Mouse (Mus musculus): ENCODE measurements around the gene Hsd3b7. TPM values are rescaled to one million over a fixed set of nuclear protein-coding genes. Genes with fewer than 3 reads are reported as not detected.
"Not testable (repeated sequence)": the region's sequence is repeated elsewhere in the genome, so short reads cannot be mapped to it uniquely, and the experiment has no call there.

The Hsd3b7 gene
- polyA plus RNA-seq, 1 experiment from 2014 or later = 12.1 TPM

DNA sequence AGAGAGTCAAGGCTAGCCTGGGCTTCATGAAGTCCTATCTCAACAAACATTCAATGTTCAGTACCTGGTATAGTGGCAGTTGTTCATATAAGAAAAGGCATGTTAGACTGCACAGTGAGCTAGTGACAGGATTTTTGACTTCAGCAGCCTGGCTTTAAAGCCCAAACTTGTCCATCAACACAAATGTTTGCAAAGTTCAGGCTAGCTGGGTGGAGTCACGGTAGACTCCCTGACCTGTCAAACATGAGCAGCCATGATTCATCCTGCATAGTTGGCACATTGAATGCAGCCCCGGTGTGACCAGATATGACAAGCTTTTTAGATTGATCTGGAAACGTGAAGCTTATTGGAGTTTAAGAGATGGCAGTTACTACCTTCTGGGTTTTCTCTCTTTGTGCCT, 28.3 kb upstream of the Hsd3b7 start:
- no peaks in the 10 kb centered on the region for H3K27me3 ChIP-seq (replicated peaks; ENCODE audit: control insufficient read depth, insufficient read depth, low read length)
- no peaks in the 10 kb centered on the region for H3K9me3 ChIP-seq (ENCODE audit: control insufficient read depth, low read length)
- H3K4me3 ChIP-seq (ENCODE audit: low read length) = no peak overlapping the region
- no peak for ATAC-seq
- peaks cover 23% of the 10 kb centered on the region for H3K4me1 ChIP-seq (ENCODE audit: control insufficient read depth, insufficient read depth, low read depth, low read length)
- no peak overlapping the region for H3K9ac ChIP-seq (ENCODE audit: low read depth, low read length)
- no peak overlapping the region for H3K4me2 ChIP-seq (ENCODE audit: low read length)
- WGBS = 84% methylated on average over 3 of the region's 3 CpGs
- peaks cover 8% of the 10 kb centered on the region for H3K36me3 ChIP-seq (ENCODE audit: control insufficient read depth, insufficient read depth, low read length)
- H3K27ac ChIP-seq (ENCODE audit: low read depth, low read length) = no peak overlapping the region

- Histone ChIP-seq H3K9ac (ENCODE audit: low read depth, low read length) (no peak overlapping the region), H3K4me2 (ENCODE audit: low read length) (no peak overlapping the region), H3K9me3 (ENCODE audit: control insufficient read depth, low read length) (no peaks in the 10 kb centered on the region), H3K4me3 (ENCODE audit: low read length) (no peak overlapping the region), H3K4me1 (ENCODE audit: control insufficient read depth, insufficient read depth, low read depth, low read length) (peaks cover 23% of the 10 kb centered on the region), H3K27ac (ENCODE audit: low read depth, low read length) (no peak overlapping the region), H3K36me3 (ENCODE audit: control insufficient read depth, insufficient read depth, low read length) (peaks cover 5% of the 10 kb centered on the region), H3K27me3 (replicated peaks; ENCODE audit: control insufficient read depth, insufficient read depth, low read length) (no peaks in the 10 kb centered on the region)
- WGBS = 93% methylated on average over 1 of the region's 1 CpGs
- ATAC-seq = no peak
These were observed 27.8 kb upstream of the Hsd3b7 start for GRCm38 (mm10) chr7:127772557-127772956.

DNA sequence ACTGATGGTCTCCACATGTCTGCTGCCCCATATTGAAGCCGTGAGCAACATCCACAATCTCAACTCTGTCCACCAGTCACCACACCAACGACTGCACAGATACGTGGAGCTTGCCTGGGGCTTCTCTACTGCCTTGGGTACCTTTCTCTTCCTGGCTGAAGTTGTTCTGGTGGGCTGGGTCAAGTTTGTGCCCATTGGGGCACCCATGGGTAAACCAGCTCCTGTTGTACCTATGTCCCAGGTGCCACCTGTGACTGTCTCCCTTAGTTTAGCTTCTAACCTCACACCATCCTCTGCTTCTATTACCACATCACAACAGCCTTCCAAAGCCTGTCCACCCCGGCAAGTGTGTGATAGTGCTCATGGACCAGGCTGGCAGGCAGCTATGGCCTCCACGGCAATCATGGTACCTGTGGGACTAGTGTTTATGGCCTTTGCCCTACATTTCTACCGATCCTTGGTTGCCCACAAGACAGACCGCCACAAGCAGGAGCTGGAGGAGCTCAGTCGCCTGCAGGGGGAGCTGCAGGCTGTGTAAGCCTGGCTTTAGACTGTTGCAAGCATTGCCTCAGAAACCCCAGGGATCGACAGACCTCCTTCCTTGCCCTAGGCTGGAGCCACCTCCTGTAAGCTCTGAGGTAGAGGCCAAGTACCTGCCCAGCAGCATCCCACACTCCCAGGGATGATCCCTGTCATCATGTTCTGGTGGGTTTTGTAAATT, 26.6 kb upstream of the Hsd3b7 start:
- H3K9ac ChIP-seq (ENCODE audit: low read depth, low read length) = no peak overlapping the region
- no peak overlapping the region for H3K27ac ChIP-seq (ENCODE audit: low read depth, low read length)
- no peaks in the 10 kb centered on the region for H3K9me3 ChIP-seq (ENCODE audit: control insufficient read depth, low read length)
- 43% methylated on average over 9 of the region's 9 CpGs for WGBS
- H3K36me3 ChIP-seq (ENCODE audit: control insufficient read depth, insufficient read depth, low read length) = peaks cover under 1% of the 10 kb centered on the region; the same call in 1 of the 2 replicates
- H3K27me3 ChIP-seq (replicated peaks; ENCODE audit: control insufficient read depth, insufficient read depth, low read length) = no peaks in the 10 kb centered on the region
- no peak overlapping the region for H3K4me3 ChIP-seq (ENCODE audit: low read length)
- H3K4me2 ChIP-seq (ENCODE audit: low read length) = no peak overlapping the region
- H3K4me1 ChIP-seq (ENCODE audit: control insufficient read depth, insufficient read depth, low read depth, low read length) = peaks cover 28% of the 10 kb centered on the region
- ATAC-seq = no peak

DNA sequence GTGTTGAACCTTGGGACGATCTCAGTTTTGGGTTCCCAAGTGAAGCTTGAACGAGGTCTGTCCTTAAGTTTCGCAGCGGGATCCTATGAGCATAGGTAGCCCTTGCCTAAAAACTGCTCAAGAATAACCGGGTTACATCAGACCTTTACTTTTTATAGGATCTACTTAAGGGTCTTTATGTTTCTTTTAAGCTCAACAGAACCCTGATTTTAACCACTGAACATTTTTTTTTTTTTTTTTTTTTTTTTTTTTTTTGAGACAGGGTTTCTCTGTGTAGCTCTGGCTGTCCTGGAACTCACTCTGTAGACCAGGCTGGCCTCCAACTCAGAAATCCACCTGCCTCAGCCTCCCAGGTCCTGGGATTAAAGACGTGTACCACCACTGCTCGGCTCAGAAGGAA, 24.6 kb upstream of the Hsd3b7 start:
- Histone ChIP-seq H3K4me1 (ENCODE audit: control insufficient read depth, insufficient read depth, low read depth, low read length) (peaks cover 13% of the 10 kb centered on the region), H3K27ac (ENCODE audit: low read depth, low read length) (peak overlapping the region; percentile 95), H3K4me3 (ENCODE audit: low read length) (peak overlapping the region; percentile 83), H3K36me3 (ENCODE audit: control insufficient read depth, insufficient read depth, low read length) (peaks cover 12% of the 10 kb centered on the region), H3K9ac (ENCODE audit: low read depth, low read length) (peak overlapping the region; percentile 92), H3K4me2 (ENCODE audit: low read length) (peak overlapping the region; percentile 76)
- not testable (repeated sequence) for ATAC-seq; H3K27me3 ChIP-seq (replicated peaks; ENCODE audit: control insufficient read depth, insufficient read depth, low read length); H3K9me3 ChIP-seq (ENCODE audit: control insufficient read depth, low read length)
- WGBS = 77% methylated on average over 7 of the region's 7 CpGs

DNA sequence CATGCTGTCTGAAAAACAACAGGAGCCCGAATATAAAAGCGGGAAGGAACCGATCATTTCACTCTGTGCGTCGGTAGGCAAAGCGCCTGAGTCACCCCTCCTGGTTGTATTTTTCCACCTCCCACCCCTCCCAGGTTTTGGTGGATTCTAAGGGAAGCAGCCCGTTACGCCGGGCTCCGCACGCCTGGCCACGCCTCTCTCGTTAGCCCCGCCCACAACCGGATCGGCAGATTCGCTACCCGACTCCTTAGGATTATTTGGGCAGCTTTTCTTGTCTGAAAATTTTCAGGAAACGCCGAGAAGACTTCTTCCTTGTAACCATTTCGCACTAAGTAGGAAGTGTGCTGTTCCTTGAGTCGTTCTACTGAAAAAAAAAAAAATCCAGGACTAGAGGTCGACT, 24.0 kb upstream of the Hsd3b7 start, which contains the start of gene Setd1a:
Gene Setd1a, plus strand, starts transcription at position 245 of the 400 bp plus-strand sequence.
- Histone ChIP-seq H3K4me1 (ENCODE audit: control insufficient read depth, insufficient read depth, low read depth, low read length) (peaks cover 13% of the 10 kb centered on the region), H3K4me2 (ENCODE audit: low read length) (peak within 1 kb of the TSS; percentile 76), H3K27ac (ENCODE audit: low read depth, low read length) (peak within 1 kb of the TSS; percentile 95), H3K9ac (ENCODE audit: low read depth, low read length) (peak within 1 kb of the TSS; percentile 92), H3K27me3 (replicated peaks; ENCODE audit: control insufficient read depth, insufficient read depth, low read length) (no peaks in the 10 kb centered on the region), H3K9me3 (ENCODE audit: control insufficient read depth, low read length) (no peaks in the 10 kb centered on the region), H3K4me3 (ENCODE audit: low read length) (peak within 1 kb of the TSS; percentile 83), H3K36me3 (ENCODE audit: control insufficient read depth, insufficient read depth, low read length) (peaks cover 12% of the 10 kb centered on the region)
- peak; percentile 69 for ATAC-seq
- 0% methylated on average over 23 of the region's 23 CpGs for WGBS

GRCm38 (mm10) chr7:127776878-127777473, 23.4 kb upstream of the Hsd3b7 start:
- H3K27me3 ChIP-seq (replicated peaks; ENCODE audit: control insufficient read depth, insufficient read depth, low read length) = no peaks in the 10 kb centered on the region
- peaks cover 13% of the 10 kb centered on the region for H3K4me1 ChIP-seq (ENCODE audit: control insufficient read depth, insufficient read depth, low read depth, low read length)
- under 1% methylated on average over 51 of the region's 70 CpGs for WGBS
- peaks cover 14% of the 10 kb centered on the region for H3K36me3 ChIP-seq (ENCODE audit: control insufficient read depth, insufficient read depth, low read length)
- H3K9ac ChIP-seq (ENCODE audit: low read depth, low read length) = peak overlapping the region; percentile 92
- H3K27ac ChIP-seq (ENCODE audit: low read depth, low read length) = peak overlapping the region; percentile 95
- H3K9me3 ChIP-seq (ENCODE audit: control insufficient read depth, low read length) = no peaks in the 10 kb centered on the region
- peak overlapping the region; percentile 76 for H3K4me2 ChIP-seq (ENCODE audit: low read length)
- ATAC-seq = peak; percentile 94
- peak overlapping the region; percentile 83 for H3K4me3 ChIP-seq (ENCODE audit: low read length)

DNA sequence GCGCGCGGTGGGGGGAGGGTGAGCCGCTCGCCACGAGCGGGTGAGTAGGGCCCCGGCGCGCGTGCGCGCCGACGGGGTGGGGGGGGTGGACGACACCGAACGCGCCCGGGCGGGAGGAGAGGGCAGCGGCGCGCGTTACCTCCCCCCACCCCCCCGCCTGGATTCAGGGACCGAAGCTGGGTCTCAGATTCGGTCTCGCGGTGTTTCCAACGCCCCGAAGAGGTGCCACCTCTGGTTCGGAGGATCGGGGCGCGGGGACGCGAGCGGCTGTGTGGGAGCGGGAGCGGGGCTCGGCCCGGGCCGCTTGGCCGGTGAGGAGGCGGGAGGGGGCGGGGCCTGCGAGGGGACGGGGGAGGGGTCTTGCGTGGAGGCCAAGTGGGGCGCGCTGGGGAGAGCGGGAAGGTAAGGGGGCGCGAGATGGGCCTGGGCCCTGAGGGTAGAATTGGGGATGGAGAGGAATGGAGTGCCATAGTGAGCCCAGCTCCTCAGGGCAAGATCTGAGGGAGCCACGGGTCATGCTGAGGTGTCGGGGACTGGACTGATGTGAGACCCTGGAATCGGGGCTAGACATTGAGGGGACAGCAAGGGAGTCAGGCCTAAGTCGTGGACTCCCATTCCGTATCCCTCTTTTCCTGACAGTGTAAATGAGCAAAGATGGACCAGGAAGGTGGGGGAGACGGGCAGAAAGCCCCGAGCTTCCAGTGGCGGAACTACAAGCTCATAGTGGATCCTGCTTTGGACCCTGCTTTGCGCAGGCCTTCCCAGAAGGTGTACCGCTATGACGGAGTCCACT, 22.7 kb upstream of the Hsd3b7 start:
- H3K27me3 ChIP-seq (replicated peaks; ENCODE audit: control insufficient read depth, insufficient read depth, low read length) = no peaks in the 10 kb centered on the region
- H3K36me3 ChIP-seq (ENCODE audit: control insufficient read depth, insufficient read depth, low read length) = peaks cover 20% of the 10 kb centered on the region
- H3K9ac ChIP-seq (ENCODE audit: low read depth, low read length) = peak overlapping the region; percentile 92
- H3K4me1 ChIP-seq (ENCODE audit: control insufficient read depth, insufficient read depth, low read depth, low read length) = peaks cover 13% of the 10 kb centered on the region
- peak; percentile 51 for ATAC-seq
- H3K9me3 ChIP-seq (ENCODE audit: control insufficient read depth, low read length) = no peaks in the 10 kb centered on the region
- 4% methylated on average over 40 of the region's 66 CpGs for WGBS
- H3K4me2 ChIP-seq (ENCODE audit: low read length) = peak overlapping the region; percentile 76
- peak overlapping the region; percentile 95 for H3K27ac ChIP-seq (ENCODE audit: low read depth, low read length)
- H3K4me3 ChIP-seq (ENCODE audit: low read length) = peak overlapping the region; percentile 83

DNA sequence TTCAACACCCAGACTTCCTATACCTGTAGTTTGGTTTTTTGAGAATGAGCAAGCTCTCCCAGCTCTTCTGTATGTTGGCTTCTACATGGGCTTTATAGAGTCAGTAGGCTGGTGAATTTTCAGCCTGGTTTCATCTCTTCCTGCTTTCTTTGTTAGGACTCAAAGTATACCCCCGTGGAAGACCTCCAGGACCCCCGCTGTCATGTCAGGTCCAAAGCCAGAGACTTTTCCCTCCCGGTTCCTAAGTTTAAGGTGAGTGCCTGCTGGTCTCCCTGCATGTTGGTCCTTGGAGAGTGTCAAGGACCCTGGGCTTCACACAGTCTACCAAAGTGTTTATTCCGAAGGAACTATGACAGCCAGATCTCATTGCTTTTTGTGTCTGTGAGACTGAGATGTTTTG, 22.1 kb upstream of the Hsd3b7 start:
- Histone ChIP-seq H3K4me3 (ENCODE audit: low read length) (peak overlapping the region; percentile 83), H3K27ac (ENCODE audit: low read depth, low read length) (no peak overlapping the region), H3K36me3 (ENCODE audit: control insufficient read depth, insufficient read depth, low read length) (peaks cover 20% of the 10 kb centered on the region), H3K9ac (ENCODE audit: low read depth, low read length) (peak overlapping the region; percentile 92), H3K27me3 (replicated peaks; ENCODE audit: control insufficient read depth, insufficient read depth, low read length) (no peaks in the 10 kb centered on the region), H3K9me3 (ENCODE audit: control insufficient read depth, low read length) (no peaks in the 10 kb centered on the region), H3K4me1 (ENCODE audit: control insufficient read depth, insufficient read depth, low read depth, low read length) (peaks cover 13% of the 10 kb centered on the region), H3K4me2 (ENCODE audit: low read length) (peak overlapping the region; percentile 76)
- no peak for ATAC-seq
- WGBS = 83% methylated on average over 4 of the region's 4 CpGs

DNA sequence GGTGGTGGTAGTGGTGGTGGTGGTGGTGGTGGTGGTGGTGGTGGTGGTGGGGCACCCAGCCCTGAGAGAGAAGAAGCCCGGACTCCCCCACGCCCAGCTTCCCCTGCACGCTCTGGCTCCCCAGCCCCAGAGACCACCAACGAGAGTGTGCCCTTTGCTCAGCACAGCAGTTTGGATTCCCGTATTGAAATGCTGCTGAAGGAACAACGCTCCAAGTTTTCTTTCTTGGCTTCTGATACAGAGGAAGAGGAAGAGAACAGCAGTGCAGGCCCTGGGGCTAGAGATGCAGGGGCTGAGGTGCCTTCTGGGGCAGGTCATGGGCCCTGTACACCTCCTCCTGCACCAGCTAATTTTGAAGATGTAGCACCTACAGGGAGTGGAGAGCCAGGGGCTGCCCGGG, 15.1 kb upstream of the Hsd3b7 start, which contains the start of gene Gm49388:
Gene Gm49388, plus strand, starts transcription at position 301 of the 400 bp plus-strand sequence.
- H3K27ac ChIP-seq (ENCODE audit: low read depth, low read length) = no peak within 1 kb of the TSS

More for the DNA sequence above, 15.1 kb upstream of the Hsd3b7 start, which contains the start of gene Gm49388:
- Histone ChIP-seq H3K9ac (ENCODE audit: low read depth, low read length) (no peak within 1 kb of the TSS), H3K4me2 (ENCODE audit: low read length) (no peak within 1 kb of the TSS), H3K9me3 (ENCODE audit: control insufficient read depth, low read length) (no peaks in the 10 kb centered on the region), H3K27me3 (replicated peaks; ENCODE audit: control insufficient read depth, insufficient read depth, low read length) (no peaks in the 10 kb centered on the region), H3K36me3 (ENCODE audit: control insufficient read depth, insufficient read depth, low read length) (peaks cover 65% of the 10 kb centered on the region), H3K4me1 (ENCODE audit: control insufficient read depth, insufficient read depth, low read depth, low read length) (no peaks in the 10 kb centered on the region), H3K4me3 (ENCODE audit: low read length) (no peak within 1 kb of the TSS)
- 89% methylated on average over 6 of the region's 7 CpGs for WGBS
- no peak for ATAC-seq

All from hindbrain, embryonic 16.5 days (tissue).